Mouse (Mus musculus) liver, embryonic 16.5 days (tissue): Measurements from ENCODE around the gene Twistnb. TPM values are rescaled to one million over a fixed set of nuclear protein-coding genes. Genes with fewer than 3 reads are reported as not detected.

Experiments used
- polyA plus RNA-seq: library from polyadenylated mRNA; unstranded; fragments of >200 nt; fragmentation: Nextera tagmentation; extraction: Ambion mirVana; gene quantifications from 2 replicates; pipeline ENCODE4 v1.2.1, GENCODE M21; 2015

The Twistnb gene
- polyA plus RNA-seq, 1 experiment from 2014 or later = 23.2 TPM

Other genes starting within 250 kb of the Twistnb start
- not detected in 2 replicates for gene Efcab10, start 34.8 kb upstream of the Twistnb start, polyA plus RNA-seq